ENCODE assay signal across 17 mouse cellular contexts in the genomic region with DNA sequence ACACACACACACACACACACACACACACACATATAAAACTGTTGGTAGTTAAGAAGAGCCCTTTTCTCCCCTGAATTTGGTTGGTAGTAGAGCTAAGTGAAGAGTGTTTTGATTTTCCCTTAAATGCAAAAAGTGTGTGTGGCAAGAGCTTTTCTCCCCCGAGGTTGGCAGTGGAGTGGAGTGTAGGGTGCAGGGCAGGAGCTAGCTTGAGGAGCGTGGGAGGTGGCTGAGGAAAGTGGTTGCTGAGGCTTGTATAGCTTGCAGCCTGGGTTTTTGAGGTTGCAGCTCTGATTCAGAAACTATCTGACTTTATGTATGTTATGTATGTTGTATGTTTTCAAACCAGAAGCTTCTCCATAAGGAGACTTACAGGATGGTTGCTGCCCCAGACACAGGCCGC. TPM values are rescaled to one million over a fixed set of nuclear protein-coding genes. Genes with fewer than 3 reads are reported as not detected.
A peak's percentile ranks its signal among the peaks of the same experiment; 100 is the strongest.
DNase-seq lines count a peak whose midpoint lies in the region; ATAC-seq lines count a peak whose summit lies in the region.
"Had no signal": no experiment of that assay in that cellular context is flagged by ENCODE, and none has a peak within 500 bp of the region (broad histone marks: within the 10 kb centered on the region; RNA-seq: fewer than 3 reads in every experiment).

No protein-coding gene starts in this region.

- DNase-seq in frontal cortex, postnatal 25 days (ENCODE audit: low spot score in 2 of 2), result no peak
- peak; percentile 11 for DNase-seq in lung, postnatal 10 days
- no peak for DNase-seq in lung, postnatal 4 days
- DNase-seq in NIH3T3 (ENCODE audit: low read depth), result peak; percentile 18
- DNase-seq in brain, adult 2 months (ENCODE audit: low read depth, low spot score), result peak; percentile 80
- DNase-seq in gastrocnemius, postnatal 4 days (ENCODE audit: low spot score in 2 of 2), result no peak
- DNase-seq: adrenal gland, adult 2 months; adrenal gland, postnatal 36 days; cerebellum, adult 11-12 months; cerebellum, adult 9-10 months; cerebellum, postnatal 25 days; forebrain, postnatal 0 days; gastrocnemius, postnatal 36 days; heart, adult 18-20 months; heart, postnatal 14 days had no signal

- peak; percentile 85 for ATAC-seq in frontal cortex, adult (ENCODE audit: low TSS enrichment)
- ATAC-seq: forebrain, postnatal 0 days had no signal

RNA-seq across cellular contexts. Expression of a gene that starts 8.9 kb away (rescaled TPM):
- total RNA-seq in gastrocnemius, postnatal 4 days (2021), result 10 to 100 TPM; 36.6 to 39.1 TPM

RNA-seq across cellular contexts. Expression of a gene that starts 20.8 kb away (rescaled TPM):
- 1 to 10 TPM; 9.6 to 9.9 TPM for total RNA-seq in gastrocnemius, postnatal 4 days (2021)
- total RNA-seq: ES-E14 had no signal

Comparison
In these comparisons a context has a peak if more than half of its experiments do, and no peak if none do; other contexts are left out.
1. DNase-seq: peak in lung, postnatal 10 days (single experiment), NIH3T3 (single experiment) and brain, adult 2 months (single experiment); none in frontal cortex, postnatal 25 days (0 of 2), lung, postnatal 4 days (0 of 2) and gastrocnemius, postnatal 4 days (0 of 2).